Mouse (Mus musculus) cerebellum, adult (tissue): Measurements from ENCODE around the gene Cnot6l.

Experiments used
- ATAC-seq: cut with Nextera tagmentation; 2 replicates; pipeline ENCODE4 v1.9.2; 2017; ENCODE audit warnings: mild to moderate bottlenecking, moderate library complexity, mixed read lengths; ENCODE audit not compliant: insufficient number of reproducible peaks, low FRiP score, low TSS enrichment

The Cnot6l gene

DNA sequence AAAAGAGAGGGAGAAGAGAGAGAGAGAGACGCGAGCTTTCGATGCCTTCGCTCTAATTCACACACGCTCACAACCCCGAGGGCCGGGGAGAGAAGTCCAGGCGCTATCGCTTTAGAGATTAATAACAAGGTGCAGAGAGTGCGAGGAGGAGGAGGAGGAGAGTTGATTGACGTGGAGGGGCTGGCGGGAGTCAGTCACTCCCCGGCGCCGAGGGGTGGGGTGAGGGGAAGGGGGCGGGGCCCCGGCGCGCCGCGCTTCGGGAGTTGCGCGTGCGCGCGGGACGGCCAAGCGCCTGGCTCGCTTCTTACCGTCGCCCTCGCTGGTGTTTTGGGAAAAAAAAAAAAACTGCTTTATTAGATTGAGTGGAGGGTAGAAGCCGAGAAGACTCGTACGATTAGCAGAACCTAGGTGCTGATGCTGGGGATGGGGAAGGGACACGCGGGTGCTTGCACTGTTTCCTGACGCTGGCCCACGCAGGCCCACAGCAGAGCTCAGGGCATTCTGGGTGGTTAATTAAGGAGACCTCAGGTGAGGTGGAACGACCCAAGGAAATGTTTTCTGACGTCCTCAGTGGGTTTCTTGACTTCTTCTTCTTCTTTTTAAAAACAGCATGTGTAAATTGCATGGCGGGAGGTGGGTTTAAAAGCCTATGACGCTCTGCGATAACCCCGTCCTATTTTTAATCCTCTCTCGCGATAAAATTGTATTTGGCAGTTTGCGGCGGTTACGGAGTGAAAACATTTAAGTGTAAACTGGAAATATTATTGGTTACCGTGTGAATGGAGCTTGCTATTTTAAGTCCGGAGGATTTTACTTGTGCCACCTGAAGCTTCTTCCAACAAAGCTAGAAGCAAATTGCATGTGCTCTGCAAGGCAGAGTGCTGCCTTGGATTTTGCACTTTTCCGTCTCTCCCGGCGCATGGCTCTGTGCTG is 1.3 kb downstream of the Cnot6l start:
- ATAC-seq = peak; percentile 76

DNA sequence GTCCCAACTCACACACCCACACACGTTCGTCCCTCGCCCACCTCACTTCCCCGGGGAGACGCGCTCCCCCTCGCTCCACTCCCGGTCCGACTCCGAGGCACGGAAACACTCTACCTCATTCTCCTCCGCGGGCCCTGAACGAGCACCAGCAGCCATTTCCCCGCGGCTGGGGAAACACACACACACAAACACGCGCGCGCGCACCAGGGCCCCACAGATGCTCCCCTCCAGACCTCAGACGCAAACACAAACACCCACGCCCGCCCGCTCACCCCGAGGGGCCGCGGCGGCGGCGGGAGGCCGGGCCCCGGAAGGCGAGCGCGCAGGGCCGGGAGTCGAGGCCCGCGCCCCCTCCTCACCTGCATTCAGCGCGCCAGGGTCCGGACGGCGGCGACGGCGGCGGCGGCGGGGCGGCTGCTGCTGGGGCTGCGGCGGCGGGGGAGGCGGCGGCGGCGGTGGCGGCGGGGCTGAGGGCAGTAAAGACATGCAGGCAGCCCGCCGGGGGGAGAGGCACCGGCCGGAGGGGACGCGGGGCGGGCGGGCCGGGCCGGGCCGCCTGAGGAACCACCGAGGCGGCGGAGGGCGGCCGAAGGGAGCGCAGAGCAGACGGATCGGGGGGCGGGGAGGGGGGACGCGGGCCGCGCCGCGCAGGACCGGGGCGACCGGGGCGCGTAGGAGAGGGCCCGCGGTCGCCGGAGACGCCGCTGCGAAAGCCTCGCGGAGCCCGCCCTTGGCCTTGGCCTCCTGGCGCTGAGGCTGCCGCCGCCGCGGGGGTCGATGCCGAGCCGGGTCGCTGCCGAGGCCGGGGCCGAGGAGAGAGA is 2.2 kb downstream of the Cnot6l start:
- ATAC-seq = peak; percentile 12

DNA sequence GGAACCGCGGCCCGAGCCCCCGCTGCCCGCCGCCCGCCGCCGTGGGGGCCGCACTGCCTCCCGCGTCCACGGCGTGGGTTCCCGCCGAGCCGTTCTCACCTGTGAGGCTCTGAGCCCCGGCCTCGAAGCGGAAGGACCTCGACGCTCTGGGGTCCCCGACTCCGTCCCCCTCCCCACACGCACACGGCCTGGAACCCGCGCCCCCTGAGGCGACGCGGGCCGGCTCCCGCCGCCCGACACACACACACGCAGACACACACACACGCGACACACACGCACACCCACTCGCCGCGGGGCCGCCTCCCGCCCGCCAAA is 2.8 kb downstream of the Cnot6l start:
- peak; percentile 8; the same call in 1 of the 2 replicates for ATAC-seq

DNA sequence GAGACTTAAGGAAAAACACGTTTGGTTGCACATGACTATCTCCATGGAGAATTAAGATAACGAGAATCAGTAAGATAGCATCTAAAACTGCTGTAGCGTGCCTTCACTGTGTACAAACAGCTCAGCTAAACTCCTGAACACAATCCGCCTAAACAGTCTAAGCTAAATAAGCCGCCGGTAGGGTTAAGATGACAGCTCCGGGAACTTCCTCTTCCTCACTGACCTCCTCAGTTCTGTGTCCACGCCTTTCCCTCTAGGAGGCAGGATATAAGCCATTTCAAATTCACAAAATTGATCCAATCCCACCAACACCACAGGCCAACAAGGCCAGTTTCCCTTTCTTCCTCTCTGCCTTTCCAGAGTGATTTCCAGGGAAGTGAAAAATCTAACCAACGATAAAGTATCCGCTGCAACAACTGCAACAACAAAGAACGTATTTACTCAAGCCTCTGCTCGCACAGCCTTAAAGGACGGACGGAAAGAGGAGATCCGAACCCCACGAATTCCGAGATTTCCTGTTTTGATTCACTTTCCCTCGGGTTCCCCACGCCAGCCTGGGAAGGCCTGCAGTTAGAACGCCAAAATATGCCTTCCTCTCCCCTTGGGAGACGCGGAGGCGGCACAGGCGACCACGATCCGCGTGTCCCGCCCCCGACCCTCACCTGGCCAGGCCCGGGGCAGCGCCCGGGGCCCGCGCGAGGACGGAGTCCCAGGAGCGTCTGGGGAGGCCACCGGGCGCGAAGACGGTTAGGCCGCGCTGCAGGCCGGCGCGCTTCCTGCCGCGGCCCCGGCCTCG is 3.3 kb downstream of the Cnot6l start:
- 0 out of 2 replicates have a peak, but pooled peaks have one; percentile 16 for ATAC-seq

DNA sequence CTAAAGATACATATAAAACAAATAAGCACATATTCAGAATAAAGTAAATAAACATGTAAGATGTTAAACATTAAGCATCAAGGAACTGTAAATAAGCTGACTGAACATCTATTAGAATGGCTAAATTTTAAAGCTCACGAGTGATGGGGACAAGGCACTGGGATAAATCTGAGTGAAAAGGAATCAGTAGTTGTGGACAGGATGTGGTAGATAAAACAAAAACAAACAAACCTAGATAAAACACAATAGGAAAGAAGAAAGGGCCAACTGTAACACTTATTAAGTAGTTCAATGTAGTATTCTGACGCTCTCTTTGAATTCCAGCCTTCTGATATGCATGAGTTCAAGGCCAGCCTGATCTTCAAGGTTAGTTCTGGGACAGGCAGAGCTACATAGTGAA is 21.6 kb downstream of the Cnot6l start:
- no peak for ATAC-seq

DNA sequence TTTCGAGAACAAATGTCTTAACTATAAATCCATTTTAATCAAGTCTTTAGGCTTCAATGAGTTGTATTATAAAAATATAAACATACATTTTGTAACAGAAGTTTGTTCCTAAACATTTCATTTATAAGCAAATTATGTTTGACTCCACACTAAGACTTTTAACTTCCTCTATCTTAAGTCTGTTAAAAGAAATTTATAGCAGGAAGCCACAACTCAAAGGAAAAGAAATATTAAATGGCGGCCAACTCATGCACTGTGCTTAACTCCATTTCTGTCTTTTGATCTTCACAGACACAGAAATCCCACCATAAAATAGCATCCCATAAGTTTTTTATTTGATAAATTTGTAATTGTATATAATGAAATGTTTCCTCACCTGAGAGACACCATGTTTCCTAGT is 33.3 kb downstream of the Cnot6l start:
- ATAC-seq = no peak

DNA sequence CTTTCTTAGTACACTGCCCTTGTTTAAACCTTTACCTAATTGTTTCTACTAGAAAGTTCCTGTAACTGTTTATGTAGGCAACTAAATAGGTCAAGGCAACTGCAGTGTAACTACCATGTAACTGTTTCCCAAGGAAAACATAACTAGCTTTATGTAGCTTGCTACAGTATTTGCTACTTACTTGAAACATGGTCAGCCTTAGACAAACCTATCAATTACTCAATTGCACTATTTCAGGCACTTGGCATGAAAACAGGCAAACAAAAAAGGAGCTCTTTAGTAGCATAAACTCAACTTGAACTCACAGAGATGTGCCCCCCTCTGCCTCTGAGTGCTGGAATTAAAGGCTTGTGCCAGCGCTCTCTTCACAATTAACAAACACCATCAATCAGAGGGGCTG is 37.1 kb downstream of the Cnot6l start:
- ATAC-seq = no peak

DNA sequence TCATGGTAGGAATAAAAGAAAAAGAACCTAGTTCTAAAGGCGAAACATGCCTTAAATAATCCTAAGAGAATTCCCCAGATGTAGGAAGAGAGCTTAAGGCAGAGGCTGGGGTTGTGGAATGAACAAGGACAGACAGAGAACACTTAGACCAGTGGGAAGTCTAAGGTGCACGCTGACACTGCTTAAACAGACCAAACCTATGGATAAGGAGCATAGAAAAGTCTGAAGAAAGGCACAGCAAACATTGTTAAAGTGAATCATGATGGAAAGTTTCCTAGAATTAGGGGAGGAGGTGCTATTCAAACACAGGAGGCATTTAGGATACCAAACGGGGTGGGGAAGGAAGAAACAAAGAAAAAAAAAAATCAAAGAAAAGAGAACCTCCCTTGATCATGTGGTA is 49.0 kb downstream of the Cnot6l start:
- no peak for ATAC-seq

DNA sequence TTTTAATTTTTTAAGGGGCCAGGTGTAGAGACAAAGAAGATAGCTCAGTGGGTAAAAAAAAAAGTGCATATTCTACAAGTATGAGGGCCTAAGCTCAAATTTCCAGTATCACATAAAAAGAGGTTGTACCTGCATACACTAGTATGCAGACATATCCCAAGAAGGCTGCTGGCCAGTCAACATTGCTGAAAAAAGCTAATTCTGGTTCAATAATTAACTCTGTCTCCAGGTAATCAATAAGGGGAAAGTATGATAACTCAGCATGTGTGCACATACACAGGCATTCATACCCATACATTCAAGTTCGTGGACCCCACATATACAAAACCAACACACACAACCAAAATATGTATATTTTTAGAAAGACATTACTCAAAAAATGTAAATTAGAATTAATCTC is 59.3 kb downstream of the Cnot6l start:
- no peak for ATAC-seq

DNA sequence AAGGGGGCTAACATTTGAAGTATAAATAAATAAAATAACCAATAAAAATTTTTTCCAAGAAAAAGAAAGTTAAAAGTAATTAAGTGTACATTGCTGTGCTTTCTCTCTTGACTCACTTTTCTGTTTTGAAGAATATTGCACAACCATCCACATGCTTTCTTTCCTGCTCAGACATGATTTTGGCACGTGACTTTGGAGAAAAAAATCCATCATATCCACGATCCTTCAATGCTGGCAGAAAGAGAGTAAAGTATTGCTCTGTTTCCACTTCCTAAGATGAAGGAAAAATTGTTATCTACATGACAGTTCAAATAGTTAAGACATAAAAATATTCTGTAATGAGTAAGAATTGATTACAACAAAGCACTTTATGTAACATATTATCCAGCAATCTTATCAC is 72.5 kb downstream of the Cnot6l start:
- no peak for ATAC-seq

DNA sequence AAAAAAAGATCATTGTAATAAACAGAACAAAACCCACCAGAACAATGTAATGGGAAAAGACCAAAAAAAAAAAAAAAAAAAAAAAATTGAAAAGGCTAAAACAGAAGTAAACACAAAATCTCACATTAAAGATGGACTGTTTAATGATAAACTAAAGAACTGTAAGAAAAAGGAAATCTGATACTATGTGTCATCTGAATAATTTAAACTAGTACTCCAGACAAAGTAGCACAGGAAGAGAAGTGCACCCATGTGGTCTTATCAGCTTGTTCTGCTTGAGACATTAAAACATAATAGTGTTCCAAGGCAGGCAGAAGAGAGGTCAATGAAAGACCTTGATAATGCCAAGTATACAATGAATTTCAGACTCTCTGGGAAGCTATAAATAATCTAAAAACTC is 78.6 kb downstream of the Cnot6l start:
- ATAC-seq = no peak

DNA sequence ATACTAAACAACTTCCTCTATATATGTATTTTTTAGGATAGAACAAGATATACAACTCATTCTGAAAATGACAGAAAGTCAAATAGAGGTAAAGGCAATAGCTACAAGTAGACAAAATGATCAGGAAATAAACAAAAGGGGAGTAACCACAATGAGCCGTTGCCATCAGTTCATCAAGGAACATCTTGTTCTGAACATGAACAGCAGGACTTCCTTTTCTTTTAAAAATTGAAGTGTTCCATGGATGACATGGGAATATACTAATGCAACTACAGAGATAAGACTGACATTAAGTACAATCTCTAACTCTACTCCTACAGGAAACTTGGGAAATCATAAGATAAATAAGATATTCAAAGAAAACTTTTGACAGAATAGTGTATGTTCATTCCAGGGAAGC is 84.9 kb downstream of the Cnot6l start:
- no peak for ATAC-seq

DNA sequence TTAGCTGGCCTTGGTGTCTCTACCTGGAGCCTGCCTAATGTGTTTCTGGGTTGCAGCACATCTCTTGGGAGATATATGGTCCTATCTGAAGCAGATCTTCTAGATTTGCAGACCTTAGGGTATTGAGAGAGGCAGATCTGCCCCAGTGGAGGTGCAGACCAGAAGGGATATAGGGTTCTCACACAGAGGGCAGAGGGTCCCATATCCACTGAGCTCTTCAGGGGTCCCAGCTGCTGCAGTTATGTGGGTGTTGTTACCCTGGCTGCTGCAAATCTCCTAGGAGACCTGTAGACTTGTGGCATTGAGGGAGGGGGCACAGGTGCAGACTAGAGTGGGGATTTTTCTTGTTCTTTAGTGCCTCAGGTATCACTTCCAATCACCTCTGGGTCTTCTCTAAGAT is 98.4 kb downstream of the Cnot6l start:
- ATAC-seq = no peak

DNA sequence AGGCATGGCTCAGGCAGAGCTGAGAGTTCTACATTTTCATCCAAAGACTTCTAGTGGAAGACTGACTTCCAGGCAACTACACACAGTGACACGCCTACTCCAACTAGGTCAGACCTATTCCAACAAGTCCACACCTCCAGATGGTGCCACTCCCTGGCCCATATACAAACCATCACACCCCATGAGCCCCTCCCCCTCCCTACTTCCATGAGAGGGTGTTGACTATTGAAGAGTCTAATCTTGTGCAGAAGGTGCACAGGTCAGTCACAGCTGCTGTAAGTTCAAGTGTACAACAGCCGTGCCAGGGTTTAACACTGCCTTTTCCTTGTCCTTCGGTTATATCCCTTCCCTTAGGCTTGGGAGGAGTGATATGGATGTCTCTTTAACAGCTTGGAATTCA is 121.5 kb downstream of the Cnot6l start:
- ATAC-seq = no peak

DNA sequence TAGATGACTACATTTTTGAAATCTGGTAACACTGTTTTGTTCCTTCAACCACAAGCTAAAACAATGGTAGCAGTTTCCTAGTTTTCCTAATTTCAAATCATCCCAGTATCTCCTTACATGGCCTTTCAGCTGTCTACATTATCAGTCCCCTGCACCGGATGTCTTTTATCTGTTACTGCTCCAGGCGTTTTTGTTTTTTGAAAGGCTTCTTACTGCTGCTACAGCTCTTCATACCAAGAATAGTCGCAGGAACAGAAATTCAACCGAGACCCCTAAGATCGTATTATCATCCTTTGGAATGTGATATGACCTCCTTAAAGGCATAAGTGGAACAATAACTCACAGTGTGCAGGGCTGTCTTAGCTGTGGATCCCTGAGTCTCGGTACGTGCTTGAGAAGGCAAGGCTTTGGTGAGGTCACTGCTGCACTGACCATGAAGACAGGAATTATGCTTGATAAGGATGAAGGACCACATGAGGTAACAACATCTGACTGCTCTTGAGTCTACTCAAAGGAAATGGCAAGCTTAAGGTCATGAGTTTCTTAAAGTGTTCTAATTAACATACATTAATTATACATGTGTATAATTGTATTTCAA is 122.4 kb downstream of the Cnot6l start:
- no peak for ATAC-seq

DNA sequence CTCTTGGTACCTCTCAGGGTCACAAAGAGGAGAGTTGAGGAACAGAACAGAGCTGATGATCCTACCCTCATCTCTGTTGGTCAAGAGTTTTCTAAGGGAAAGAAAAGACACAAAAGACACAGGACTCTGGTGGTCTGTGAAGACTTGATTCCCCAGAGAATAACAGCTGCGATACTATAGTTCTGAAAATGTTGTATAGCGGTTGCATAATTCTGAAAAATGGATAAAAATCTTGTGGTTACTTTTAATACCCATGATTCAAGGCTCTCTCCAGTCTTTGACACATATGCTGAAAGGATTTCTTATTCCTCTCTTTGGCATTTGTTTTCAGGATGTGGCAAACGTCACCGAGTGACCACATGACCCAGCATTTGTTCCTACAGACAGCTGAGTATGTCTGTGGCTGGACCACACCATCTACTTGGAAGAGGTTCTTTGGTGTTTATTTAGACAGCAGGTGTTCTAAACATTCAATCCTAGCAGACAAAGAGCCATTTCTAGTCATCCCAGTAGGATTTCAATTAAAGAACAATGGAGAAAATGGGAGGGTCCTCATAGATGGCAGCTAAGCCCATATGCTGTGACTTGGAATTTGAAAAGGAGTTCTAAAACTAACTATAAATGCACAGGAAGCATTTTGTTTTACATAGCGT is 124.7 kb downstream of the Cnot6l start:
- no peak for ATAC-seq

DNA sequence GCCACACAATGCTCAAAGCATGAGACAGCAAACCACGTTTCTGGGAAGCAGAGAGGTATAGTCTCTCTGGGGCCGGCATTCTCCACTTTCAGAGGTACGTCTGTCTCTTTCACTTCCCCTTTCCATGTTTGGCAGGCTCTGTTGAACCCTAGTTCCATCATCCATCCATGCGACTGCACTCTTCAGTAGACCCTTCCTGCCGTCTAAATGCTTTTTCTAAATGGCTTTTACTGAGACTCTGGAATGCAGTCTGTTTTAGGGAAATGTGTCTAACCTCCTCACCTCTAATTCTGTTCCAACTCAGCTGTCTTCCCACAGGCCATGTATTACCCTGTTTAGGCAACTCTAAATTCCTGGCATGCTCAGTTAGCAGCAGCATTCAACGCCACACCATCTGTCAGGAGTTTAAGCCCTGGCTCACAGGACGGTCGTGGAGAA is 126.3 kb downstream of the Cnot6l start:
- no peak for ATAC-seq

DNA sequence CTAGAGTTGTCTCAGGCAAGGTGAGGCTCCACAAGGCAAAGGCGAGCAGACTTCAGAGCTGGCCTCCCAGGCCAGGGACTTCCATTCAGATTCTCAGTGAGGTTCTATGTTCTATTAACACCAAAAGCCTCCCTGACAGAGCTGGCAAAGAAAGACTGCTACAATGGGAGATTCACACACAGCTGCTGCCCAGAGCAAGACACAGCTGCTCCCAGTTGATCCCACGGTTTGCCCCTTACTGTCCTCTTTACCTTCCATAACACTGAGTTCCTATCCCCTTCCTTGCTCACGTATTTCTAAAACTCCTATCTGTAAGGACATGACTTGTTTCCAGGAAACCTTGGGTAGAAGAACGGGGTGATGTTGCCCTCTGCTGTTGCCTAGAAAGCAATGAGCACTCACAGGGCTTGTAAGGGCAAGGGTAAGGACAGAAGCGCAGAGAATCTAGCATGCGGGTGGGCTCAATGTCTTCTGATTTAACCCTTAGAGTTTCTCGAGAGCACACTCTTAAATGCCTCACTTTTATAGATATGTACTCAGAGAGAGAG is 127.8 kb downstream of the Cnot6l start:
- no peak for ATAC-seq

DNA sequence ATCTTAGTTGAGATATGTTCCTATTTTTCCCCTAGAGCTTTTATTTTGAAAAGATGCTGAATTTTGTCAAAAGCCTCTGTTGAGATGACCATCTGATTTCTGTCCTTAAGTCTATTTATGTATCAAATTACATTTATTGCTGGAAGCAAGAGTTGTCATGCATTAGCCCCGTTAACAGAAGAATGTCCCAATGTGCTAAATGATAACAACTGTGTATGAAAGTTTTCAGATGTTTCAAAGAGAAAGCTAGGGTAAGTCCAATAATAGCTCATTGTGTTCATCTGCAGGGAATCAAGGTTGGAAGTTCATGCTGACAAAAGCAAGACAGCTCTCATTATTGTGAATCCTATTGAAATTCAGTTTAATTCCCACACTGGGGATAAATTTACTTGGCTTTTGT is 129.9 kb downstream of the Cnot6l start:
- ATAC-seq = no peak

DNA sequence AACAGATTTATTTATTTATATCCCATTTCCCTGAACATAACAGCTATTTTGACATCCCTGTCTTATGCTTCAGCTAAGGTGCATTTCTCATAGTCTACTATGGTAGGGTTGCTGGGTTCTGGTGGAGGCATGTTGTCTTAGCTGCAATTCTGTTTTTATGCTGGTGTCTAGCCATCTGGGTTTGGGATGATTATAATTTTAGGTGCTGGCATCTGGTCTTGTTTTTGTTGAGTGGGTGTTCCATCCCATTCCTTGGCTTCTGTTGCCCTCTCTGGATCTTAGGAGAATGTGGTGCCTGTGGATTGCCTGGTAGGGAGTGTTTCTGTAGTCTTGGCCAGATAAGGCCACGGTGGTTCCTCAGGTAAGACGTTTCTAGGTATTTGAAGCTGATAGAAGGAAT is 134.2 kb downstream of the Cnot6l start:
- ATAC-seq = no peak
